Mouse (Mus musculus) yolk sac, embryonic 10.5 days (tissue): ENCODE data around the gene F2r.

Experiments used
- DNase-seq: peaks from one replicate; pipeline ENCODE4 v3.0.0-alpha.2; 2017; ENCODE audit warnings: low spot score

Gene F2r

GRCm38 (mm10) chr13:95595921-95596320 lies 22.4 kb downstream of the F2r start:
- DNase-seq, result no peak

GRCm38 (mm10) chr13:95595411-95595810 lies 22.9 kb downstream of the F2r start:
- DNase-seq, result no peak

GRCm38 (mm10) chr13:95592860-95593259 lies 25.4 kb downstream of the F2r start:
- no peak for DNase-seq

- DNase-seq, result no peak
Observed at GRCm38 (mm10) chr13:95591606-95592005, 26.7 kb downstream of the F2r start.

GRCm38 (mm10) chr13:95587628-95588027 lies 30.7 kb downstream of the F2r start:
- DNase-seq, result no peak

- no peak for DNase-seq
Observed at GRCm38 (mm10) chr13:95584898-95585297, 33.4 kb downstream of the F2r start.

- DNase-seq, result no peak
Observed at GRCm38 (mm10) chr13:95583237-95584189, 34.8 kb downstream of the F2r start.

- DNase-seq, result no peak
Observed at GRCm38 (mm10) chr13:95581850-95582249, 36.4 kb downstream of the F2r start.

GRCm38 (mm10) chr13:95578016-95578697 lies 40.1 kb downstream of the F2r start:
- no peak for DNase-seq

- DNase-seq, result no peak
Observed at GRCm38 (mm10) chr13:95570877-95571276, 47.4 kb downstream of the F2r start.

- no peak for DNase-seq
Observed at GRCm38 (mm10) chr13:95569326-95569725, 49.0 kb downstream of the F2r start.

GRCm38 (mm10) chr13:95568336-95568735 lies 50.0 kb downstream of the F2r start:
- no peak for DNase-seq

- no peak for DNase-seq
Observed at GRCm38 (mm10) chr13:95566841-95567551, 51.3 kb downstream of the F2r start.

GRCm38 (mm10) chr13:95563693-95564092 lies 54.6 kb downstream of the F2r start:
- peak; percentile 67 for DNase-seq

GRCm38 (mm10) chr13:95563066-95563610 lies 55.1 kb downstream of the F2r start:
- DNase-seq, result no peak

GRCm38 (mm10) chr13:95557326-95557725 lies 61.0 kb downstream of the F2r start:
- no peak for DNase-seq

- DNase-seq, result no peak
Observed at GRCm38 (mm10) chr13:95553885-95554492, 64.3 kb downstream of the F2r start.
